Mouse (Mus musculus): ENCODE measurements around the gene Zfpm1.

Zfpm1 gene

DNA sequence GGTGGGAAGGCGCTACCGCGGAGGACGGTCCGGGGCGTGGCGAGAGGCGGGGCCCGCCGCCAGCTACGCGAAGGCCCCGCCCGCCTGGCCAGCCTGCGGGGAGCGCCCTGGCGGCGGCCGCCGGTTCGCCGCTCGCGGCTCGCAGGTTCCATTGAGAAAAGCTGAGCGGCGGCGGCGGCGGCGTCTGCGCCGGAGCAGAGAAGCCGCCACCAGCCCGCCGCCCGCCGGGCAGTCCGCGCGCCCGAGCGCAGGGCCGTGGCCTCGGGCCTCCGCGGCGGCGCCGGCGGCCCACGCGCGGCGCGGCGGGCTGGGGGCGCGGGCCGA is at the start of gene Zfpm1:
Gene Zfpm1, plus strand, starts transcription at position 107 of the 324 bp plus-strand sequence.
- DNase-seq (ENCODE audit: low spot score in 2 of 2) = no peak

DNA sequence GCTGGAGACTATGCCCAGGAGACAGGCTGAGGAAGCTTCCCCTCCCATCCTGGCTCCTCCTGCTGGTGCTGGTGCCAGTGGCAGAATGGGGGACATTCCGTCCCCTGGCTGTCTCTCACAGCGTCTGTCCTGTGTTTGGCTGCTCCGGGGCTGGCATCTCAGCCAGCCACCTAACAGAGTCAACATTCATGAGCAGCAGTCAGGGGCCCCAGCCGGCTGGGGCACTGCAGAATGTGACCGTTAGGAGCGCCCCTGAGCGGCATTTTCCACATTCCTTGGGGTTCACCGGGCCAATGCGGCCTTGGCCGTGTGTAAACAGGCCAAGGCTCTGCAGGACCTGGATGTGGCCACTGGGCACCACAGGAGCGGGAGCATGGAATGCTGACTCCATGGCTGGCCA is 47.9 kb upstream of the Zfpm1 start:
- no peak for DNase-seq (ENCODE audit: low spot score in 2 of 2)

DNA sequence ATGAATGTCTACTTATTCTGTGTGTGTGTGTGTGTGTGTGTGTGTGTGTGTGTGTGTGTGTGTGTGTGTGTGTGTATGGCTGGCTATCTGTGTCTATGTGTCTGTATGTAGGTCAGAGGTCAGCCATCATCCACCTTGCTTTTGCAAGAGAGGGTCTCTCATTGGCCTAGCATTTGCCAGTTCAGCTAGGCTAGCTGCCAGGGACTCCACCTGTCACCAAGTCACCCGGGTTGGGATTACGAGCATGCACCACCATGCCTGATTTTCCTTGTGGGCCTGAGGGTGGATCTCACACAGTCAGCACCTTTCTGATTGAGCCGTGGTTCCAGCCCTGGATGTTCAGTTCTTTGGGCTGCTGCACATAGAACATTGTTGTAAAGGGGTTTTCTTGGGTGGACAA is 45.4 kb upstream of the Zfpm1 start:
- DNase-seq (ENCODE audit: low spot score in 2 of 2) = no peak

DNA sequence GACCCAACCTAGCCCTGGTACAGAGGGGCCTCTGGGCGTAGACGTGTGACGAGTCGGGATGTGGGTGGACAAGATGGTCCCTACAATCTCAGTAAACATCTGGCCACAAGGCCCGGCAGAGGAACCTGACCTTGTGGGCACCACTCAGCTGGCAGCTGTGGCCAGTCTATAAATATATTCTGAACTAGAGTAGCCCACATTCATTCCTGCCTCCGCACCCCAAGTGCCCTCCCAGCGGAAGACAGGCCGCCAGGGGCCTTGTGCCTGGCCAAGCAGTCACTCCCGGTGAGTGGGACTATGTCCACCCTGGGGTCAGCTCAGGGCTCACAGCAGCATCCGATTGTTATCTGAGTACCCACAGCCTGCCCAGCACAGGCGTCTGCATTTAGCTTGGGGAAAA is 43.7 kb upstream of the Zfpm1 start:
- DNase-seq (ENCODE audit: low spot score in 2 of 2) = no peak

DNA sequence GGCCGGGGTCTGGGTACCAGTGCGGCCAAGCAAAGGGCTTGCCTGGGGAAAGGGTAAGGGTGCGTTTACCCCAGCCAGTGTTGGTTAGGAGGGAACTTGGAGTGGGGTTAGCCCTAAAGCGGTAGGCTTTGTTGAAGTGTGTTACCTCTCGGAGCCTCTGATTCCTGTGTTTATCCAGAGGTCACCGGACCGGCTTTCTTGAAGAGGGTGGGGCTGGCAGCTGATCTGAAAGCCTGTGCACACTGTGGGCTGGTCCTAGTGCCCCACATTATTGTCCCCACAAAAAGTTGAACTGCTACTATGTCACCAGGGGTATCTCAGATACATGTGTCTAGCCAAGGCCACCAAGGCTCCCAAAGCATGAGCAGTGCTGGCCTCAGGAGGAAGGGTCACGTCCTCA is 43.2 kb upstream of the Zfpm1 start:
- no peak for DNase-seq (ENCODE audit: low spot score in 2 of 2)

DNA sequence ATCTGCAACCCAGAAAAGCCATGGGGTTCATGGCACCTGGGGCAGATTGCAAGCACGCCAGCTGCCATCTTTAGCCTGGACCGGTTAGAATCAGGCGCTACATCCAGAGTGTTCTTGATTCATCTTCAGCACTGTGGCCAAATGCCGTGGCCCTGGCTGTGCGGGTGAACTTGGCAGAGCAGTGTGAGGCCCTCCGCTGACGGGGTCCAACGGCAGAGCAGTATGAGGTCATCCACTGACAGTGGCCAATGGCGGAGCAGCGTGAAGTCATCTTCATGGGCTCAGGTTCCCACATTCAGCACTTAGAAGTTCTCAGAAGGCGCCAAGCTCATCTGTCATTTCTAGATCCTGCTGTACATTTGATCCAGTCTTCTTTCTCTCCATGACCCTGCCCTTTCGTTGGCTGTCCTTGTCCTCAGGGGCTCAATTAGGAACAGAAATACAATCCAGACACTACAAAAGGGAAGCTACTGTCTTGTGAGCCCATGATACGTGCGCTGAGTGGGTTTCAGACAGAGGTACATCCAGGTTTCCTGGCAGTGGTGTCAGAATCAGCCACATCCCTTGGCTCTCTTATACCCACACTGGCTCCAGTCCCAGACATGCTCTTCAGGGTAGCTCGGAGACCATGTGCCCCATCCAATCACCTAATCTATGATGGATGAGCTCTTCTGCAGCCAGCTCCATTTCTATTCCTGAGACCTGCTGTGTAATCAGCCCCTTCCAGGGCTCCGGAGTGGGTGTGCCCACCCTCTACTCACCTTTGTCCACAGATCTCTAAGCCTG is 41.5 kb upstream of the Zfpm1 start:
- DNase-seq (ENCODE audit: low spot score in 2 of 2) = no peak

DNA sequence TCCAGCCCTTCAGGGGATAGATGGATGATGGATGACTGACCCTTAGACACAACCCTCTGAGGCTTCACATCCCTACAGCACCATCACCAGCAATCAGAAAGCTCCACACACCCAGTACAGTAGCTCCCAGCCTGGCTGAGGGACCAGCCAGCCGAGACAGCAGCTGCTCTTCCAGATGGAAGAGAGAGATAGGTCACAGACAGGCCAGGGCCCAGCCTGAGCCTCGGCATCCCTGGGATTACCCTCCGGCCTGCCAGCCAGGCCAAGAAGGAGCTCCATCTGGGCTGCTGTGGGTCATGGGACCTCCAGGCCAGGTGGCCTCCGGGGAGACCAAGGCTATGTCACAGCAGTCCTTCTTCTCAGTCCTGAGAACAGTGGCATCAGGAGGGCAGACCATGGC is 38.6 kb upstream of the Zfpm1 start:
- no peak for DNase-seq (ENCODE audit: low spot score in 2 of 2)

DNA sequence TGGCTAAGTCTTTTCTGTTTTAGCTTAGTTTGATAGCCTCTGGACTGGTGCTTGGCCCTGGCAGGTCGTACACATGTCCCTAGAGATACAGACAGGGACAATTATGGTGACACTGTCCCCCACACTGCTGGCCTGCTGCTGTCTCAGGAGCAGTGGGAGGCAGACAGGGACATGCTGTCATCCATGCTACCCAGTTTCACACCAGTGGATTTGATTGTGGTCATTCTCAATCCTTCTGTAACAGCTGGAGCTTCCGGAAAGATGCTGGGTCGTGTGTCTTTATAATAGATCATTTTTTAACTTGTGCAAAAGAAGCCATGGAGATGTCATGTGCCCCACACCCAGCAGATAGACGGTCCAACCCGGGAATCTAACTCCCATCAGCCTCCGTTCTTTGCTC is 36.8 kb upstream of the Zfpm1 start:
- DNase-seq (ENCODE audit: low spot score in 2 of 2) = no peak

DNA sequence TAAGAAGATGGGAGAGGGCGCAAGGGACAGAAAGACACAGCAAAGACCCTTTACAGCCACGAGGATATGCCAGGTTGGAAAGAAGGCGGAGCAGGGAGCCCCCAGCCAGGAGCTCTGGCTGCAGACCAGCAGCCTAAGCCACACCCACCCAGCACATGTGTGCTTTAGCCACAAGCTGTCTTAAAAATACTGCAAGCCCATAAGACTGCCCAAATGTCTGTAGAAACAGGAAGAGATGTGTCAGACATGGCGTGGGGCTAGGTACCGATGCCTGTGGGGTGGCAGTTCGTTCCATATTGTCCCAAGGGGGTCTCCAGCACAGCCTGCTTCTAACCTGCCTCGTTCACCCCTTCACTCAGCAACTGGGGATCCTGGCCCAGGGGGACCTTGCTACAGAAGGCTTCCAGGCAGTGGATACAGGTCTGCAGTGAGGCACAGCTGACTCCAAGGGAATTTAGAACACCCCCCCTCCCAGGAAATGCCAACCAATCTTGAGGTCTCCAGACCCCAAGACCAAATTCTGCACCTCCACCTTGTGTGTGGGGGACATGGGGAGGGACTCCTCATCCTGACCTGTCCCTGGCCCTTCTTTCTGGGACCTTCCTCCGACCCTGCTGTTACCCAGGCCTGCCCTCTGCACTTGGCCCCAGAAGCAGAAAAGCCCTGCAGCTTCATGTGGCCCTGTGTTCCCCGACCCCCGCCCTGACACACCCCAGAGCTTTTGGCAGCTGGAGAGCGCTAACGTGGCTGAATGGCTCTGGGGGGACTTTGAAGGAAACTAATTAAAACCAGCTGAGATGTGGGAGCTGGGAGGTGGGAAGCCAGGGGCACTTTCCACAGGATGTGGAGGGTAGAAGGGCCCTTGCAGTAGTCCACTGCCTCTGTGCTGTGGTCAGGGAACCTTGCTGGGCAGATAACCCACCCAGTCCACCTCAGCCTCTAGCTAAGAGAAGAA is 35.4 kb upstream of the Zfpm1 start:
- no peak for DNase-seq (ENCODE audit: low spot score in 2 of 2)

DNA sequence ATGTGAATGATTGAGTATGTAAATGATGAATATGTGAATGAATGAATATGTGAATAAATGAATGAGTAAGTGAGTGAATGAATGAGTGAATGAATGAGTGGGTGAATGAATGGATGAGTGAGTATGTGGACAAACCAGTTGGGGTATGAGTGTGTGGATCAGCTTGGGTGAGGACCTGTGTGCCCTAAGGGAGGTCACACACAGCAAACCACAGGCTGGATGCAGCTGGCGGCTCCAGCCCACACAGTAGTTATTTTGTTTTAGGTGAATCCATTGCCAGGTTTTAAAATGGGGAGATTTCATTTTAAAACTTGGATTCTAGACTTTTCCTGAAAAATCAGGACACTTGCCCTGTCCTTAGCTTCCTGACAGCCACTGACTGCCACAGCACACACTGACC is 30.2 kb upstream of the Zfpm1 start:
- no peak for DNase-seq (ENCODE audit: low spot score in 2 of 2)

DNA sequence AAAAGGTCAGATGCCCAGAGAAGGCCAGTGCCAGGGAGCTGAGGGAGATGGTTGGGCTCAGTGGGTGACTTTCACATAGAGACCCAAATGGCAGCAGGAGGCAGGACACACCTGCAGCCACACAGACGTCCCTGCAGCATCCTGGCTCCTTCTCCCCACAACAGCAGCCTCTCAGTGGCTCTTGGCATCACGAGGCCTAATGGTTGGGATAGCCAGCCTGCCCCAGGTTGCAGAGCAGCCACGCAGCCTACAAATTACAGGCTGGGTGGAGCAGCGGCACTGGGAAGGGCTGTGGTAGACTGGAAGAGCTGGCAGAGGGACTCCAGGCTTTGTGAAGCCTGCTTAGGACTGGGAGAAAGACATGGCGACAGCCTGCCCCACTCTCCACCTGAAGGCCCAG is 29.6 kb upstream of the Zfpm1 start:
- DNase-seq (ENCODE audit: low spot score in 2 of 2) = no peak

DNA sequence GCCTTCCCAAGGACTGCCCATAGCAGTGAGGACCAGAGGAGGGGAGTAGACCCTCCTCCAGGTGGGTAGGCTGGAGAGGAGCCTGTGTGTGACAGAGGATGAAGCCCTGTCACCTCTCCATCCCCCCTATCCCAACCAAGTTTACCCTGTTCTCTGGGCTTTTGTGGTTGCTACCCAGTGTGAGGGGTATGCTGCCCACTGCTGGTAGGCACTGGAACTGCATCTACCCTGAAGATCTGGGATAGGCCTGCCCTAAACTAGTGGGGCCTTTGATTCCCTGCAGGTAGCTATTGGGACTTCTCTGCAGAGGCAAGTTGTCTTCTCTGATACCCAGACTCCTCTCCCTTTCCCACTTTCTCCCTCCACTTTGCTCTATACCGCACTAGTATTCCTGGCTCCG is 22.6 kb upstream of the Zfpm1 start:
- peak; percentile 72 to 84 for DNase-seq (ENCODE audit: low spot score in 2 of 2)

DNA sequence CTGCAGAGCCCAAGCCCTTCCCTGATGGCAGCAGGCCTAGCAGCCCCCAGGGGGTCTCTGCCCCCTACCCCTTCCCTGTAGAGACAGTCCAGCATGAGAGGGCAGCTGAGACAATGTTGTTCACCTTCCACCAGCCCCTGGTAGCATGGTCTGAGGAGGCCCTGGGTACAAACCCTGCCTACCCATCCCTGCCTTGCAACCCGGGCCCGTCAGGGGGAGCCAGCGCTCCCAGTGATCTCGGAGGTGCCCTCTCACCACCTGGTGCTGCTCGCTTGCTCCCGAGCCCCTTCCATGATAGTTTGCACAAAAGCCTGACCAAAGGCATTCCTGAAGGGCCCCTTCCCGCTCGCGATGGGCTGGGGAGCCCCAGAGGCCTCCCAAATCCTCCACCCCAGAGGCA is 21.2 kb upstream of the Zfpm1 start:
- DNase-seq (ENCODE audit: low spot score in 2 of 2) = peak; percentile 11 to 26

DNA sequence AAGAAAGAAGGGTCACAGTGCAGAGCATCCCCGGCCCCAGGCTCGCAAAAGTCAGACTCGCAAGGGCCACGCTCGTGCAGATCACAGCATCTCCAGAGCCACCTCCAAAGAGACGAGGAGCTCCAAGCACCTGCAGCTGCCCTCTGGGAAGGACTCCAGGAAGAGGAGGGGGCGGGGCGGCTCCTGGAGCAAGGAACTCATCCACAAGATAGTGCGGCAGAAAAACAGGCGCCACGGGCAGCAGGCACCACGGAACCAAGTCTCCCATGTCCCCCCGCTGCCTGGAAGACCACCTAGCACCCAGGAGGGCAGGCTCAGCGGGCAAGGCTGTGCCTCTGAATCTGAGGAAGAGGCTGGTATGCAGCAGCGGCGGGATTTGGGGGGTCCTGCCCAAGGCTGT is 19.1 kb upstream of the Zfpm1 start:
- no peak for DNase-seq (ENCODE audit: low spot score in 2 of 2)

DNA sequence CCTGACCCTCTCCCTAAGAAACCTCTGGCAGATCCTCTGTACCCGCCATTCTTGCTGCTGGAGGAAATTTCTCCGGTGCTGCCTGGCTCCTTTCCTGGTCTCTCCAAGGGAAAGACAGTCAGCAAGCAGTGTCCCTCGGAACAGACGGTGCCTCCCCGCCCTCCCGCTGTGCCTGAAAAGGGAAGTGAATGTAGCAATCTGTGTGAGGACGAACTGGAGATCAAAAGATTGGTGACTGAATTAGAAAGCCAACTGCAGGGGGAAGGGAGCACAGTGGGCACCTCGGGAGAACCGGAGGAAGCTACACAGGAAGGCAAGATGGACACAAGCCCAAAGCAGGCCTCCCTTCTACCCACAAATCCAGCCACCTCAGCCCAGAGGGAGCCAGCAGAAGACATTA is 17.7 kb upstream of the Zfpm1 start:
- peak in 1 of 2 experiments; percentile 23 for DNase-seq (ENCODE audit: low spot score in 2 of 2)

DNA sequence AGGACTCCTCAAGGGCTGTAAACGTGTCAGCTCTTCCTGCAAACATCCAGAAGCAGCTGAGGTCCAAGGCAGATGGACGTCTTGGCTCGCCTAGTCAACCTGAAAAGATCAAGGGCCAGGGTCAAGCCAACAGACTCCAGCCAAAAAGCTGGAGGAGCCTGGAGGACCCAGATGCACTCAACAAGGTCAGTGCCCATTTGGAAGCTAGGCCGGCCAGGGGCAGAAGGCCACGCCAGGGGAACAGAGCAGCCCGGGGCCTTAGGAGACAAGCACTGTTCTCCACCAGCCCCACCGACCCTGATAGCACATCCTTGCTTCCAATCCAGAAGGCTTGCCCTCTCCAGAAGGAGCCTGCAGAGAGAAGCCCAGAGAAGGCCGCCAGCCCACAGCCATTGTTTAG is 16.4 kb upstream of the Zfpm1 start:
- no peak for DNase-seq (ENCODE audit: low spot score in 2 of 2)

DNA sequence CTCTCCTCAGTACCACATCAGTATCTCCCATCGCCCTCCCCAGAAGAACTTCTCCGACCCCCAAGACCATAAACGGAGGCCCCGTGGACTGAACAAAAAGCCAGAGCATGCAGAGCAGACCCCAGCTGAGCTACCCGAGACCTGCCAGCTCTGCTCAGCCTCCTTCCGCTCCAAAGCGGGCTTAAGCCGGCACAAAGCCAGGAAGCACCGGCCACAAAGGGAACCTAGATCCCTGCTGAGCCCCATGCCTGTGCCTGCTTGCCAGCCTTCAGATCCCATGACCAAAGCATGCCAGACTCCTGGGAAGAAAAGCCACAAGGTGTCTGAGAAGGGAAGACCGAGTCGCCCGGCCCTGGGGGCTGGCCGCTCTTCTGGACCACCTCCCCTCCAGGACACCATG is 15.1 kb upstream of the Zfpm1 start:
- DNase-seq (ENCODE audit: low spot score in 2 of 2) = no peak

DNA sequence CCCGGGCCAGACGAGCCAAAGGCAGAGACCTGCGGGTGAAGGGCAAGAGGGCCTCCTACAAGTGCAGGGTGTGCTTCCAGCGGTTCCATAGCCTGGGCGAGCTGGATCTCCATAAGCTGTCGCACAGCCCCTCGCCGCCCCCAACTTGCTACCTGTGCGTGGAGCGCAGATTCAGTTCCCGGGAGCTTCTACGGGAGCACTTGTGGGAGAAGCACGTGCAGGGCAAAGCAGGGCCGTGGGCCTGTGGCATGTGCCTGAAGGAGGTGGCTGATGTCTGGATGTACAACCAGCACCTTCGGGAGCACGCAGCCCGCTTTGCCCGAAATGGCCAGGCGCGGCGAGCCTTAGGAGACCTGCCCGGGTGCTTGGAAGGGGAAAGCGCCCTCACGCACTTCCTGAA is 13.1 kb upstream of the Zfpm1 start:
- peak in 1 of 2 experiments; percentile 25 for DNase-seq (ENCODE audit: low spot score in 2 of 2)

DNA sequence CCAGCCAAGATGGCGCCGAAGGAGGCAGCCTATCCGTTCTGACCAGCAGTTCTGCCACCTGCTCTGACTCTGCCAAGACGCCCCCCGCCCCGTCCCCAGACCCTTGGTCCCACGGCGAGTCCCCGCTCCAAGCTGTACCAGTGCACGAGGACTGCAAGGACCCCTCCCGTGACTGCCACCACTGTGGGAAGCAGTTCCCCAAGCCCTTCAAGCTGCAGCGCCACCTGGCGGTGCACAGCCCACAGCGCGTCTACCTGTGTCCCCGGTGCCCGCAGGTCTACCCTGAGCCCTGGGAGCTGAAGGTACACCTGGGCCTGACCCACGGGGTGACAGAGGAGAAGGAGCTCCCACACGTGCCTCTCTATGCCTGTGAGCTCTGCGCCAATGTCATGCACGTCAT is 12.5 kb upstream of the Zfpm1 start:
- peak; percentile 82 to 89 for DNase-seq (ENCODE audit: low spot score in 2 of 2)

DNA sequence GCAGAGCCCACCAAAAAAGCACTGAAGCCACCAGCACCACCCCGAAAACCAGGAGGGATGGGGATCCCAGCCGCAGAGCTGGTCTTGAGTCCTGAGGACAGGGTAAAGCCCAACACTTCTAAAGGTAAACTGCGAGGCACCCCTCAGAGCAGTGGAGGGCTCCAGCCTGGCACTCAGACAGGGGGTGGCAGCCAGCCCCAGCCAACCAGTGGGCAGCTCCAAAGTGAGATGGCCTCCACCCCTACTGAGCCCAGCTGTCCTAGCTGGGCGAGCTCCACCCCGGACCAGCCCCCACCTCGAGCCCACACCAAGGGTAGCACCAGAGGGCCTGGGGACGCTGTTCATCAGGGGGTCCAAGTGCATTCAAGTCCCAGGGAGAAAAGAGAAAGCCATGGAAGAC is 11.4 kb upstream of the Zfpm1 start:
- no peak for DNase-seq (ENCODE audit: low spot score in 2 of 2)

DNA sequence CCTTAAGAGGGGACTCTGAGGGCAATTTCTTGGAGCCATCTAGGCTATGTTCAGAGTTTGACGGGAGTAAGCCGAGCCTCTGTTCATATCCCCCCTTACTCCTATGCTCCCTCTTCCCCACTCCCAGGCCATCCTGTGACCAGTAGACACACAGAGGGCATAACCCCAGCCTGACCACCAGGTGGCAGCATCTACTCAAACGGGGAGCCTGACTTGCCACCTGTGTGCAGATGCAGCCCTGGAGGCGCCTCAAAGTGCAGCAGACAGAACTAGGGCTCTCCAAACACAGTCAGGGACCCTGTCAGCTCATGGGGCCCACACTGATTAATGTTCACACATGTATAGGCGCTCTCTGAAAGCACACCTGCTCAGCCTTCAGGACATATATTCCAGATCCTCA is 8.8 kb upstream of the Zfpm1 start:
- peak; percentile 85 to 93 for DNase-seq (ENCODE audit: low spot score in 2 of 2)

DNA sequence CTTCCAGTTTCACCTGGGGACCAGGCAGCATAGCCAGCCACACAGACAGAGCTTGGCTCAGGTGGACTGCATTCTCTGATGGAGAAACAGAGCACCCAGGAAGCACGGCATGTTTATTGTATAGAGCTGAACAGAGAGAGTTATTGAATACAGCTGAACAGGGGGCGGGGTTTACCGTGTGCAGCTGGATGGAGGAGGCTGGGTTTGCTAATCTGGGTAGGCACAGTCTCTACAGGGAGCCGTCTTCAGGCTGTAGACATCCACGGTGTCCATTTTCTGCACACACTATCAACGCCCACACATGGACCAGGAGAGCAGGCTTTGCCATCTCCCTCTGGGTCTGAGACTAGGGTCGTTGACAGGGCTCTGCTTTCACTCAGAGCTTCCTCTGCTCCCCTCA is 8.1 kb upstream of the Zfpm1 start:
- peak in 1 of 2 experiments; percentile 63 for DNase-seq (ENCODE audit: low spot score in 2 of 2)

Data from spleen, postnatal 10 days (tissue).